Mouse (Mus musculus) E14TG2a.4 (cell line): ENCODE results near the gene Nectin1.

Experiments used
- H3K27me3 ChIP-seq: 2 replicates; pipeline ENCODE4 v1.6.1; 2014; ENCODE audit warnings: low read length, control low read depth; ENCODE audit not compliant: insufficient read depth
- H3K36me3 ChIP-seq: 2 replicates; pipeline ENCODE4 v1.6.1; 2014; ENCODE audit warnings: low read length, control low read depth; ENCODE audit not compliant: insufficient read depth
- H3K4me1 ChIP-seq: replicated peaks from 2 replicates; pipeline ENCODE4 v1.6.1; 2014; ENCODE audit warnings: low read depth, low read length, control low read depth
- H3K4me3 ChIP-seq: replicated peaks from 2 replicates; pipeline ENCODE4 v1.5.1; 2014; ENCODE audit warnings: mild to moderate bottlenecking, low read length
- H3K9me3 ChIP-seq: 2 replicates; pipeline ENCODE4 v1.6.1; 2014; ENCODE audit warnings: low read length, control low read depth
- CTCF ChIP-seq: conservative IDR thresholded peaks from 2 replicates; pipeline ENCODE4 v1.5.1; 2014; ENCODE audit warnings: low read length
- NANOG ChIP-seq: IDR thresholded peaks from 2 replicates; pipeline ENCODE4 v1.6.1; 2014; ENCODE audit warnings: borderline replicate concordance, low read length, mixed read lengths
- POU5F1 ChIP-seq: IDR thresholded peaks from 2 replicates; pipeline ENCODE4 v1.6.1; 2014; ENCODE audit warnings: low read length, borderline replicate concordance

Gene Nectin1

DNA sequence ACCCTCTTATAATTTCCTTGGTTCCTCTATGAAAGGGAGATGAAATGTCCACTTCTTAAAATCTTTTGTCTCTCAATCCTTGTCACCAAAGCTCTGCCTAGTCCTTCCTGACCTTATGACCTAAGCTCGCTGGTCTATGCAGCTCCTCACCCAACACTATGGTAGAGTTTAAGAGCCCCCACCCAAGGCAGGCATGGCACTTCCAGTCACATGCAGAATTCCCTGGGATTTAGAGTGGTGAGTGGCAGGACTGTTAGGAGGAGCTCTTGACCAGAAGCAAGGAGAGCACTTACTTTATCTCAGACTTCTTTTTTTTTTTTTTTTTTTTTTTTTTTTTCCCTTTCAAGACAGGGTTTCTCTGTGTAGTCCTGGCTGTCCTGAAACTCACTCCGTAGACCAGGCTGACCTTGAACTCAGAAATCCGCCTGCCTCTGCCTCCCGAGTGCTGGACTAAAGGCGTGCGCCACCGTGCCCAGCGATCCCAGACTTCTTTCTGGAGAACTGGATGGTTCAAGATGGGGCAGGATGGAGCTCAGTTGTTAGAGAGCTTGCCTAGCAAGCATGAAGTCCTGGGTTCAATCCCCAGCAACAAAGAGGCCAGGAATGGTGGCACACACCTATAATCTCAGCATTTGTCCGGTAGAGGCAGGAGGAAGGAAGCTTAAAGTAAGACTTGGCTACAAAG lies 7.6 kb upstream of the Nectin1 start:
- H3K4me1 ChIP-seq, result peaks cover 90% of the 10 kb centered on the region
- H3K9me3 ChIP-seq, result no peaks in the 10 kb centered on the region
- TF ChIP-seq POU5F1 (no peak), CTCF (no peak), NANOG (no peak)
- peaks cover 14% of the 10 kb centered on the region for H3K27me3 ChIP-seq
- H3K36me3 ChIP-seq, result no peaks in the 10 kb centered on the region
- H3K4me3 ChIP-seq, result no peak overlapping the region

DNA sequence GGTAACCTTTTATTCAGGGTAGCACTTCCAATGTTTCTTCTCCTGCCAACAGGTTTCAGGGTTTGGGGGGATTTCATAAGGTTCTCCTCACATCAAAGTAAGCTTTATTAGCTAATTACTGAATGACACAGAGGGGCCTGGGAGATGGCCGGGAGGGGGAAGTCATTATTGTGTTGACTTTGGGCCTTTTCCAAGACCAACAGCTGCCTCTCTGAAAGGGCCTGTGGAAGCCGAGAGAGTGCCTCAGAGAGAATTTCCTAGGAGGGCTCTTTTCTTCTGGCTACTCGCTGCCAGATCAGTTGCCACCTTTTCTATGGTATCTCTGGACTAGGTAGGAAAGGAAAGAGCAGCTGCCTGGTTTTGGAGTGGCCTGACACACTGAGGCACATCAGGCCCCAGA lies 6.5 kb upstream of the Nectin1 start:
- H3K9me3 ChIP-seq, result no peaks in the 10 kb centered on the region
- no peaks in the 10 kb centered on the region for H3K36me3 ChIP-seq
- H3K4me3 ChIP-seq, result peak overlapping the region; percentile 41
- H3K27me3 ChIP-seq, result peaks cover 3% of the 10 kb centered on the region; the same call in 1 of the 2 replicates
- peaks cover 91% of the 10 kb centered on the region for H3K4me1 ChIP-seq
- no peak for TF ChIP-seq CTCF
- TF ChIP-seq POU5F1, result no peak
- TF ChIP-seq NANOG, result no peak

DNA sequence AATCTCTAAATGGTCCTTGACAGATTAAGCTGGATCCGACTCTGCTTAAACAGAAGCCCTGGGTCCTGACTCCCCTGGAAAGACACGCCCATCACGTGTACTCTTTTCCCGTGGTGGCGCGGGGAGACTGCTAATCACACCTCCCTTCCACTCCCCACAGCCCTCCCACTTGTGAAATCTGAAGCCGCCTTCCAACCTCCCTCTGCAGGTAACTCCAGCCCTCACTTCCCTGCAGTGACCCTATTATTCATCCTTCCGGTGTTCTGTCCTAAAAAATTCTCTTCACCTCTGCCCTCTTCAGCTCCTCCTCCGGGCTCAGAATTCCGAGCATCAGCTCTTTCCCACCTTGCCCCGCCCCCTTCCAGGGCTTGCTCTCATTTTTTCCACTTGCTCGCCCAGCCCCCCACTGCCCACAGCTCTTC lies 5.9 kb upstream of the Nectin1 start:
- no peak for TF ChIP-seq NANOG
- peaks cover 96% of the 10 kb centered on the region for H3K4me1 ChIP-seq

DNA sequence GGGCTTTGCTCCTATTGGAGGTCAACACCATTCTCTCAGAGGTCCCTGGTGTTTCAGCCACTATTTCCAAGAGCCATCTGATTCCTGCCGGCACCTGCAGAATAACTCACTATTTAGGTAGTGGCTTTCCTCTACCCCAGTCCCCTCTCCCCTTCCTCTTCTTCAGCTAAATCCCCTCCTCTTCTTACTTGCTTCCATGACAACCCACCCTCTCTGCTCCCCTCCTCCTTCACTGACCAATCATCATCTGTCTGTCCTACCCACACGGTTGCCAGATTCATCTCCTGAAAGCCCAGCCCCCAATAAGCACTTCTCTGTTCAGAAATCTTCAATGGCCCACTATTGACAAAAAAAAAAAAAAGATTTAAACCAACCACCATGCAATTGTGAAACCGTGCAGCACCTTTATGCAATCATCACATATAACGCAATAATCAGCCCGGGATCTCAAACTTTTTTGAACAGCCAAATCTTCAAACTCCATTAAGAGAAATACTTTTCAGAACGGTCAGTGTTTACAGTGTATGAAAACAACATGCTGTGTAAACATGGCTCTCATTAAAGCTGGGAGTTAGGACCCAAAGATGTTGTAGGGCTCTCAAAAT lies 5.2 kb upstream of the Nectin1 start:
- no peaks in the 10 kb centered on the region for H3K9me3 ChIP-seq
- no peaks in the 10 kb centered on the region for H3K36me3 ChIP-seq
- TF ChIP-seq NANOG, result no peak
- TF ChIP-seq CTCF, result no peak
- TF ChIP-seq POU5F1, result no peak
- peaks cover 95% of the 10 kb centered on the region for H3K4me1 ChIP-seq
- H3K4me3 ChIP-seq, result no peak overlapping the region
- peaks cover 3% of the 10 kb centered on the region; the same call in 1 of the 2 replicates for H3K27me3 ChIP-seq

More for the DNA sequence above, 5.9 kb upstream of the Nectin1 start:
- Histone ChIP-seq H3K4me3 (peak overlapping the region; percentile 41; the same call in 1 of the 2 replicates), H3K9me3 (no peaks in the 10 kb centered on the region), H3K36me3 (no peaks in the 10 kb centered on the region), H3K27me3 (peaks cover 3% of the 10 kb centered on the region; the same call in 1 of the 2 replicates)

DNA sequence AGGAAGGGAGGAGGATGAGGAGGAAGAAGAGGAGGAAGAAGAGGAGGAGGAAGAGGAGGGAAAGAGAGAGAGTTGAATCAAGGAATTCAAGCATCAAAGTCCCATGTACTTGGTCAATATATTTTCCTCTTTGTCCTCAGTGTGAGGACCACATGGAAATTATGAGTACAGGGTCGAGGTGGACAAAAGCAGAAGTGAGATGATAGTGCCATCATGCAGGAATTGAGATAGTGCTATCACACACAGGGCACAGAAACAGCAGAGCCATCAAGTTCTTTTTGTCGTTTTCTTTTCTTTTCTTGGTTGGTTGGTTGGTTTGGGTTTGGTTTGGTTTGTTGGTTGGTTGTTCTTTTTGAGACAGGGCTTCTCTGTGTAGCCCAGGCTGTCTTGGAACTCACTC lies 2.5 kb upstream of the Nectin1 start:
- peaks cover 20% of the 10 kb centered on the region for H3K27me3 ChIP-seq
- H3K9me3 ChIP-seq, result no peaks in the 10 kb centered on the region
- TF ChIP-seq NANOG (no peak), POU5F1 (no peak), CTCF (no peak)
- H3K36me3 ChIP-seq, result no peaks in the 10 kb centered on the region
- H3K4me3 ChIP-seq, result no peak overlapping the region
- peaks cover 88% of the 10 kb centered on the region for H3K4me1 ChIP-seq

DNA sequence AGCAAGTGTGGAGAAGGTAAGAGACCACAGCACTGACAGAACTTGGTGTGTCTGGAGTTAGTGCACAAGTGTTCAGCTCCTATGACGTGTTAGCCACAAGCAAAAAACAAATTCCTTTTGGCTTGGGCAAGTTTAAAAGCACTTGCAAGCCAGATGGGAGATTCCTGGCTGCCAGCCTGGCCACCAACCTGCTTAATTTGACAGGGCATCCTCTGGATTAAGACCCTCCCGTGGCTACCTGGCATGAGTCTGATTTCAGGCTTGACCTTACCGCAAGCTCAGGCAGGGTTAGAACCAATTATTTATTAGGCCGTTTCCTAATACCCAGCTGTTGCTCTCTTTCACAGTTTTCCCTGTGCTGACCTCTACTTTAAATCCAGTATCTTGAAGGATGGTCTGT lies 1.7 kb upstream of the Nectin1 start:
- Histone ChIP-seq H3K27me3 (peaks cover 27% of the 10 kb centered on the region), H3K36me3 (no peaks in the 10 kb centered on the region), H3K4me3 (peak overlapping the region; percentile 94; the same call in 1 of the 2 replicates), H3K4me1 (peaks cover 87% of the 10 kb centered on the region), H3K9me3 (no peaks in the 10 kb centered on the region)
- TF ChIP-seq CTCF (no peak), NANOG (no peak), POU5F1 (no peak)

DNA sequence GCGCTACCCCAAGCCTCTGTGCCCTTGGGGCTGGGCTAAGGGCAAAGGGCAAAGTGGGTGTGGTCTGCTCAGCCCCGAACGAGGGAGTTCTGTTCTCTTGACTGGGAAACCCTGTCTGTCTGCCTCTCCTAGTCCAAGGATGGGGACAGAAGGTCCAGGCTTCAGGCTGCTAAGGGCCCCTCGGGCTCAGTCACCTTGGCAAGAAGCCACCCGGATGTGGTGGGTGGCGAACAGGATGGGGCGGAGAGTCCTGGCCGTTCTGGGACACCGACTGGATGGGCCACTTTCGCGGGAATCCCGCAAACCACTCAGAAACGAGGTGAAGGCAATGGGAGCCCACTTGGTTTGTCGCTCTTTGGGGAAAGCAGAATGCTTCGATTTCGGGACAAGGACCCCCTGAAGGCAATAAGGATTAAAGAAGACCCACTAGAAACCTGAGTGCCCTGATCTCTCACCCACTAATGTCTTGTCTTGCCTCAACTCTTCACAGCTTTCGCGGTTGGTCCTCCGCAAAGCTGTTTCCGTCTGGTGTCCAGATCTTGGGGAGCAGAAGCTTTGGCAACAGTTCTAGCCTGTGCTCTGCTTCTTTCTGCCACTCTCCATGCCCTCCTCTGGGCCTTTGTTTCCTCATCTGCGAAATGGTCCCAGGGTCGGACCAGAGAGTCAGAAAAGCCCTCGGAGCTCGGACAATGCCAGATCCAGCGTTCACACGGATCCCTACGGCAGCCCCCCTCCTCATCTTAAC lies 710 bp upstream of the Nectin1 start:
- no peaks in the 10 kb centered on the region for H3K36me3 ChIP-seq
- peaks cover 33% of the 10 kb centered on the region for H3K27me3 ChIP-seq
- H3K9me3 ChIP-seq, result no peaks in the 10 kb centered on the region
- peaks cover 87% of the 10 kb centered on the region for H3K4me1 ChIP-seq
- H3K4me3 ChIP-seq, result peak overlapping the region; percentile 94
- TF ChIP-seq NANOG (no peak), CTCF (no peak), POU5F1 (no peak)

DNA sequence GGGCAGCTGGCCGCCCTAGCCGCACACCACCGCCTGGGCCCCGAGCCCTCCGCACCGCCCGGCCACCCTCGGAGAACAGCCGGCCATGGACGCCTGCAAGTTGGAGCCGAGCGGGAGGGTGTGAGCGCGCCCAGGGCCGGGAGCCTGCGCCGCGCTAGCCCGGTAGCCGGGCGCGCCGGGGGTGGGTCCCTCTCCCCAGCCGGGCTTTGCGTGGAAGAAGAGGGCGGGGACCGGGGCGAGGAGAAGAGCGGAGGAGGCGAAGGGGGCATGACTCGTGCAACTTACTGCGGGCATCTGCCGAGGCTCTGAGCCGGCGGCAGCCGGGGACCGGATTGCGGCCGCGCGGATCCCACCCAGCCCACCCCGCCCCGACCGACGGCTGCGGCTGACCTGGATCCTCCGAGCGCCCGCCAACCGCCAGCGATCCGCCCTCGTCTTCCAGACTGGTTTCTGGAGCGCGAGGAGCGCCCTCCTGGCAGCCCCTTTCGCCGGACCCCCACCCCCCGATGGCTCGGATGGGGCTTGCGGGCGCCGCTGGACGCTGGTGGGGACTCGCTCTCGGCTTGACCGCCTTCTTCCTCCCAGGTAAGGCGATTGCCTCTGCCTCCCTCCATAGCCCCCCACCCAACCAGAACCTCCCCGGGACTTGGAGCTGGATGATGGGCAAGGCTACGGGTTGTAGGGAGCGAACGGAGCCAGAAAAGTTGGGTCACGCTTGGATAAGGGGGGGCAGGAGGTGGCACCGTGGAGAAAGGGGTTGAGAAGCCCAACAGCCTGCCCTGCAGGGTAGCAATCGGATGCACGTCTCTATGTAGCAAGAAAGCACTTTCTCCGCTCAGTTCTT lies 576 bp downstream of the Nectin1 start:
- Histone ChIP-seq H3K4me1 (peaks cover 88% of the 10 kb centered on the region), H3K27me3 (peaks cover 39% of the 10 kb centered on the region), H3K36me3 (peaks cover 4% of the 10 kb centered on the region; the same call in 1 of the 2 replicates), H3K9me3 (no peaks in the 10 kb centered on the region), H3K4me3 (peak overlapping the region; percentile 94)
- TF ChIP-seq POU5F1 (no peak), NANOG (no peak), CTCF (no peak)
